Mouse (Mus musculus): ENCODE results near the gene Cnfn. TPM values are rescaled to one million over a fixed set of nuclear protein-coding genes. Genes with fewer than 3 reads are reported as not detected.
"Not testable (repeated sequence)": the region's sequence is repeated elsewhere in the genome, so short reads cannot be mapped to it uniquely, and the experiment has no call there.

The Cnfn gene
- total RNA-seq, 2 experiments from 2014 or later, result not detected

- no peak for DNase-seq (ENCODE audit: low spot score in 2 of 2)
Measured at GRCm38 (mm10) chr7:25365937-25366625, 3.4 kb downstream of the Cnfn start.

GRCm38 (mm10) chr7:25363632-25364031 is 5.9 kb downstream of the Cnfn start:
- no peak for DNase-seq (ENCODE audit: low spot score in 2 of 2)

- DNase-seq (ENCODE audit: low spot score in 2 of 2), result no peak
Measured at GRCm38 (mm10) chr7:25363151-25363550, 6.4 kb downstream of the Cnfn start.

- no peak for DNase-seq (ENCODE audit: low spot score in 2 of 2)
Measured at GRCm38 (mm10) chr7:25358721-25359206, 10.8 kb downstream of the Cnfn start.

- no peak for DNase-seq (ENCODE audit: low spot score in 2 of 2)
Measured at GRCm38 (mm10) chr7:25348861-25349260, 20.7 kb downstream of the Cnfn start.

- no peak for DNase-seq (ENCODE audit: low spot score in 2 of 2)
Measured at GRCm38 (mm10) chr7:25341000-25341784, 28.3 kb downstream of the Cnfn start.

- no peak for DNase-seq (ENCODE audit: low spot score in 2 of 2)
Measured at GRCm38 (mm10) chr7:25339329-25339728, 30.2 kb downstream of the Cnfn start.

GRCm38 (mm10) chr7:25334472-25334871 is 35.1 kb downstream of the Cnfn start:
- DNase-seq (ENCODE audit: low spot score in 2 of 2), result no peak

- DNase-seq (ENCODE audit: low spot score in 2 of 2), result peak; percentile 56 to 62
Measured at GRCm38 (mm10) chr7:25333596-25334307, 35.8 kb downstream of the Cnfn start.

GRCm38 (mm10) chr7:25326233-25326632 is 43.3 kb downstream of the Cnfn start:
- no peak for DNase-seq (ENCODE audit: low spot score in 2 of 2)

- not testable (repeated sequence) for DNase-seq (ENCODE audit: low spot score in 2 of 2)
Measured at GRCm38 (mm10) chr7:25325431-25325830, 44.1 kb downstream of the Cnfn start.

- DNase-seq (ENCODE audit: low spot score in 2 of 2), result no peak
Measured at GRCm38 (mm10) chr7:25323219-25323618, 46.3 kb downstream of the Cnfn start.

GRCm38 (mm10) chr7:25322058-25322484 is 47.5 kb downstream of the Cnfn start:
- DNase-seq (ENCODE audit: low spot score in 2 of 2), result no peak

Other genes with a start within 250 kb of the Cnfn start
- gene Pou2f2, start 190.0 kb downstream of the Cnfn start, total RNA-seq (2021), result 10 to 100 TPM in 1 of 2 experiments, 1 to 10 TPM in 1; 7.7 to 12.9 TPM
- 10 to 100 TPM; 24.2 to 26.7 TPM for gene Dedd2, start 149.1 kb downstream of the Cnfn start, total RNA-seq (2021)
- 10 to 100 TPM; 10.6 to 11.4 TPM for gene Zfp526, start 148.3 kb downstream of the Cnfn start, total RNA-seq (2021)
- 100 to 1,000 TPM; 215 to 224 TPM for gene Gsk3a, start 131.9 kb downstream of the Cnfn start, total RNA-seq (2021)
- 10 to 100 TPM; 60.8 to 65.2 TPM for gene Erf, start 119.0 kb downstream of the Cnfn start, total RNA-seq (2021)
- gene Cic, start 102.0 kb downstream of the Cnfn start, total RNA-seq (2021), result 100 to 1,000 TPM; 212 to 225 TPM
- gene Pafah1b3, start 71.7 kb downstream of the Cnfn start, total RNA-seq (2021), result 10 to 100 TPM; 35.7 to 36.9 TPM
- not detected for gene Prr19, start 68.3 kb downstream of the Cnfn start, total RNA-seq (2021)
- gene Tmem145, start 63.6 kb downstream of the Cnfn start, total RNA-seq (2021), result 10 to 100 TPM; 45.4 to 46.6 TPM
- gene Megf8, start 52.6 kb downstream of the Cnfn start, total RNA-seq (2021), result 100 to 1,000 TPM; 100 to 102 TPM
- gene Lipe, start 29.0 kb upstream of the Cnfn start, total RNA-seq (2021), result 1 to 10 TPM; 7.6 to 8.2 TPM
- gene Cxcl17, start 43.2 kb upstream of the Cnfn start, total RNA-seq (2021), result not detected
- gene Ceacam1, start 107.9 kb upstream of the Cnfn start, total RNA-seq (2021), result 1 to 10 TPM; 3.4 to 5.0 TPM
- under 1 TPM; 0.33 to 0.37 TPM for gene Ceacam2, start 170.1 kb upstream of the Cnfn start, total RNA-seq (2021)
- not detected for gene Erich4, start 246.2 kb upstream of the Cnfn start, total RNA-seq (2021)
- 10 to 100 TPM; 49.6 to 52.2 TPM for gene Dmac2, start 249.7 kb upstream of the Cnfn start, total RNA-seq (2021)